Mouse (Mus musculus): ENCODE data around the gene Hdgfl1.

Hdgfl1 gene

GRCm38 (mm10) chr13:26769955-26770354 lies at the start of gene Hdgfl1:
TSS of gene Hdgfl1 (minus strand) at chr13:26770165.
- no peak for DNase-seq (ENCODE audit: low read depth in 2 of 2, low spot score in 2 of 2)

GRCm38 (mm10) chr13:26795460-26795859 lies 25.5 kb upstream of the Hdgfl1 start:
- DNase-seq (ENCODE audit: low read depth in 2 of 2, low spot score in 2 of 2), result no peak

GRCm38 (mm10) chr13:26769424-26769823 lies 541 bp downstream of the Hdgfl1 start:
- no peak for DNase-seq (ENCODE audit: low read depth in 2 of 2, low spot score in 2 of 2)

- DNase-seq (ENCODE audit: low read depth in 2 of 2, low spot score in 2 of 2), result no peak
Observed at GRCm38 (mm10) chr13:26761966-26762803, 7.8 kb downstream of the Hdgfl1 start.

- DNase-seq (ENCODE audit: low read depth in 2 of 2, low spot score in 2 of 2), result no peak
Observed at GRCm38 (mm10) chr13:26752863-26753262, 17.1 kb downstream of the Hdgfl1 start.

GRCm38 (mm10) chr13:26752414-26752813 lies 17.6 kb downstream of the Hdgfl1 start:
- no peak for DNase-seq (ENCODE audit: low read depth in 2 of 2, low spot score in 2 of 2)

GRCm38 (mm10) chr13:26745760-26746457 lies 24.1 kb downstream of the Hdgfl1 start:
- no peak for DNase-seq (ENCODE audit: low read depth in 2 of 2, low spot score in 2 of 2)

- DNase-seq (ENCODE audit: low read depth in 2 of 2, low spot score in 2 of 2), result no peak
Observed at GRCm38 (mm10) chr13:26745059-26745759, 24.8 kb downstream of the Hdgfl1 start.

- DNase-seq (ENCODE audit: low read depth in 2 of 2, low spot score in 2 of 2), result no peak
Observed at GRCm38 (mm10) chr13:26744068-26744467, 25.9 kb downstream of the Hdgfl1 start.

GRCm38 (mm10) chr13:26734981-26735380 lies 35.0 kb downstream of the Hdgfl1 start:
- no peak for DNase-seq (ENCODE audit: low read depth in 2 of 2, low spot score in 2 of 2)

GRCm38 (mm10) chr13:26724250-26724649 lies 45.7 kb downstream of the Hdgfl1 start:
- no peak for DNase-seq (ENCODE audit: low read depth in 2 of 2, low spot score in 2 of 2)

GRCm38 (mm10) chr13:26721333-26721732 lies 48.6 kb downstream of the Hdgfl1 start:
- no peak for DNase-seq (ENCODE audit: low read depth in 2 of 2, low spot score in 2 of 2)

- DNase-seq (ENCODE audit: low read depth in 2 of 2, low spot score in 2 of 2), result no peak
Observed at GRCm38 (mm10) chr13:26720917-26721316, 49.0 kb downstream of the Hdgfl1 start.

GRCm38 (mm10) chr13:26719146-26719715 lies 50.7 kb downstream of the Hdgfl1 start:
- no peak for DNase-seq (ENCODE audit: low read depth in 2 of 2, low spot score in 2 of 2)

Data from CD8-positive naive resting alpha-beta T cell, adult 2 months (primary cell).